Mouse (Mus musculus): ENCODE measurements around the gene Atp1b1.

Gene Atp1b1

DNA sequence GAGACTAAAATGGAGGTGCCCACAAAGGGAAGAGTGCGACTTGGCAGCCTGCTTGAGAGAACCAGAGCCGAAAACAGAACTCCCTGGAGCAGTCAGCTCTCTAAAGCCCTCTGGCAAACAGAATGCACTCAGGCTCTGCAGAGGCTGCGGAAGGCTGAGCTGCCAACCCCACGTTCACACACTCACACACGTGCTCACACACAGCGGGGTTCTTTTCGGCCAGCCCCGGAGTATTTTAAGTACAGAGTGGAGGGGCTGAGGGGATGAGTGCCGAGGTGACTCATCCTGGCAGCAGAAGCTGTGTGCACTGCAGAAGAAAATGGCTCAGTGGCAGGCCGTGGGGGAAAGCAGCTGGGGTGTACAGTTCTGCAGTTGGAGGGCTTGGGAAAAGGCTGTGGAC lies 3.6 kb upstream of the Atp1b1 start:
- DNase-seq, result no peak

DNA sequence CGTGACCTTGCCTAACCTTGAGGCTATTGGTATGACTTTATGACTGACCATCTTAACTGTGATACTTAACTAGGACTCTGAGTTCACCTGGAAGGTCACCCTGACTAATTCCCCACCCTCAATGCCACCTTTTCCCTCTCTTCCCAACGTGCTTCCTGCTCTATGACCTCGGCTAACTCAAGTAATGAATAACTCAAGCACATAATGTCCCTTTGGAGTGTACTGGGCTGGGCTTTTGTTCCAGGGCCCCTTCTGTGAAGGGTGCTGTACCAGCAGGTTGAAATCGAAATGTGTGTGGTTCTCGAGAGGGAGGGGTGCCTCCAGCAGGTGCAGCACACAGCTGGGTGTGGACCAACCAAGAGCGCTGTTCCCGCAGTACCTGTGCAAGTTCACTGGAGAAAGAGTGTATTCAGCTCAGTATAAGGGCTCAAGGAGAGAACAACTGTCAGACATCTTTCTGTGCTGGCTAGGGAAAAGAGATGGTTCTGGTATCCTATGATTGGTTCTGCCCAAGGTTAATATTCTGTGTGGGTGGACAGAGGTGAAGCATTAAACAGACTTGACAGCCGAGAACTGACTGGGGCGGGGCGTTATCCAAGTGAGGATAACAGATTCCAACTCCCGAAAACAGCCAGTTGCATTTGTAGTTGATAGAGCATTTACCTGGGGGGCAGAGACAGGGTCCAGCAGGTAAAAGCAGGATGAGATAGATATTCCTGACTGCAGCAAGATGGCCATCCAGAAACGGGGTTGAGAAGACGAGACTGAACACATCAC lies 3.0 kb upstream of the Atp1b1 start:
- DNase-seq, result no peak

DNA sequence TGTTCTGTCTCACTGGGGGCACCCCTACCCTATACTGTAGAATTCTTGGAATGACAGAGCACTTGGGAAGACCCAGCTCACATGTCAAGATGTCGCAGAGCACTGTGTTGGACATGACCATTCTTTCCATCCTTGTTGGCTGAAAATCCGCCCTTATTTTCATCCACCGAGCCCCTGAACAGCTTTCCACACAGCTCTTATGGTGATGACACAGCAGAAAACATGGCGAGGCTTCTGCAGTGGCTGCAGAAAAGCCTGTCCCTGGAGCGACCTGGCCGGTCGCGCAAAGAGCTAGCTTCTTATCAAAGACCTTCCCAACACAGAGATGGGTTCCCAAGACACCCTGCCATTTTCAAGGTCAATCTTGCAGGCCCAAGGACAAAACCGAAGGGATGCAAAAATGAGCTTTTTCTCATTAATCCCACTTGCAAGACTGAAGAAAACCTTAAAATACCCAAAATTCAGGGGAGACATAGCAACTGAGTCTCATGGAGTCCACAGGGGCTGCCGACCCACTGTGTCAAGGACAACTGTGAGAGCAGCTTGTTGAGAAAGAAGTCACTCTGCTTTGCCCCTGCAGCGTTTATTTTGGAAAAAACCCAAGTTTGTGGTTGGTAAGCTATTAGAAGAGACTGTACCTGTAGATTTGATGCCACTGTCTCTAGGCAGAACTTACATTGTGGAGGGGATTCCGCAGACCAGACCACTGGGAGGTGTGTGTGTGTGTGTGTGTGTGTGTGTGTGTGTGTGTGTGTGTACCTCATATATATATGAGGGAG lies 1.2 kb upstream of the Atp1b1 start:
- DNase-seq, result no peak

DNA sequence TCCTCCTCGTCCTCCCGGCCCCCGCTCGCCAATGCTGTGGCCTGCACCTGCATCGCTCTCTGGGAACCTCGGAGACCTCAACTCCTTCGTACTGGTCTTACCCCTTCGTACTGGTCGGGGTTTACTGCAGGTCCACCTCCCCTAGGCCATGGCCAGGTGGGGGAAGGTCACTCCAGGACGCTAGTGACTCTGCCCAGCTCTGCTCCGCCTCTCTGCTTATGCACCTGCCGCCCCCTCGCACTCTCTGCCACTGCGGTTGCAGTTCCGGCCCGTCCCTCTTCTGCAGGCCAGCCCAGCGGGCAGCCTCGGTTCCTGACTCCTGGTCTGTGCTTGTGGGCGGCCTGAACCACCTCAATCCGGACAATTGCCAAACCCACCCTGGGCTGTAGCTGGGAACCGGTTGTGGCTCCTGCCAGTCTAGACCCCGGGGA lies 481 bp upstream of the Atp1b1 start:
- DNase-seq, result peak; percentile 57

DNA sequence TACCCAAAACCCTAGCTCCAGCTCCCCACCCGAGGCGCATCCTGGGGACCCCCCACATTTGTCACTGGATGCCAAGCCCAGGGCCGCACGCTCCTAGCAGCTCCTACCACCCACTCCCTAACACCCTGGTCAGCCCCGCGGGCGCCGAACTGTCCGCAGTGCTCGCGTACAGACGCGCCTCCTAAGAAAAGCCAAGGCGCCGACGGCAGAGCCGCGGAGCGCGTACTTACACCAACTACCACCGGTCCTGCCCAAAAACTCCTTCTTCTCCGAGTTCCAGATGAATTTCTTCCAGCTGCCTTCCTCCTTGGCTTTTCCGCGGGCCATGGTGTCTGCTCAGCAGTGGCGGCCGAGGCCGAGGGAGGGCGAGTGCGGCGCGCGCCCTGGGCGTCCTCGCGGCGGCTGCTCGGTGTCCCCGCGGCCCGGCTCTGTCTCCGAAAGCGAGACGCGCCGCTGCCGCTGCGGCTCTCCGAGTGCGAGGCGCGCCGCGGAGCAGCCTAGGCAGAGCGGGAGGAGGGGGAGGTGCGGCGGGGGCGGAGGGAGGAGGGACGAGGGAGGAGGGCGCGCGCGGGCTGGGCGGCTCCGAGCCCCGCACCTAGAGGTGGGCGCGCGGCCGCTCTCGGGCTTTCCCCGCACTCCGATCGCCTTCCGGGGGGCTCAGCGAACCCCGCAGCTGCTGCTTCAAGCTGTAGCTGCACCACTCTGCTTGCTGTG lies 467 bp downstream of the Atp1b1 start:
- peak; percentile 64 for DNase-seq

DNA sequence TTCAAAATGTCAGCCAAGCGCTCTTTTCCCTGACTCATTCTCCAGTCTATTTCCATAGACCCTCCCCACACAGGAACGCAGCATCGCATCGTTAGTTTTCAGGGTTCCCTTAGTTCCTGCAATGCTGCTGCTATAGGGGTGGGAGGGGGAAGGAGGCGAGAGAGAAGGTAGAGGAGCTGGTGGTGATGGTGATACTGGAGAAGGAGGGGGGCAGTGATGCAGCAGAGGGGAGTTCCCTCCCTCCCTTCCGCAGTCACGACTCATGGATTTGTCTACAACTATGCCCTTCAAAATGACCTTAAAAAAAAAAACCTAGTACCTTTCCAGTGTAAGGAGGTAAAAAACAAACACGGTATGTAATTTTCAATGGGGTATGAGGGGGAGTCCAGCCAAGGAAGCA lies 1.4 kb downstream of the Atp1b1 start:
- no peak for DNase-seq

DNA sequence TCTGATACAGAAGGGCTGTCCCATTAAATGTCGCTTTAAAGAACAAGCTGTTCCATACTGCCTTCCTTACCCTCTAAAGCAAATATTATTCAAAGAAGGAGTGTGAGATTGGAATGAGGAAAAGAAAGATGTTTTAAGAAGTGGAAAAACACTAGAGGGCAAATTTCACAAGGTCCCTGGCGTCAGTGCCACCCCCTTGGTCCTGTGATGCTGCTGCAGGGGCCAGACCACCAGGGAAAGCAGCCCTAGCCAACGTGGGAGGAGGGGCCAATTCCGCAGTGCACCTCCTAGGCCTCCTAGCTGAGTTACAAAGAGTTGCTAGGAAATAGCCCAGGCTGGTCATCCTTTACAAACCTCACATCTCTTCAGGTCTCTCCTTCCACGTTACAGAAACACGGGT lies 2.1 kb downstream of the Atp1b1 start:
- DNase-seq, result no peak

DNA sequence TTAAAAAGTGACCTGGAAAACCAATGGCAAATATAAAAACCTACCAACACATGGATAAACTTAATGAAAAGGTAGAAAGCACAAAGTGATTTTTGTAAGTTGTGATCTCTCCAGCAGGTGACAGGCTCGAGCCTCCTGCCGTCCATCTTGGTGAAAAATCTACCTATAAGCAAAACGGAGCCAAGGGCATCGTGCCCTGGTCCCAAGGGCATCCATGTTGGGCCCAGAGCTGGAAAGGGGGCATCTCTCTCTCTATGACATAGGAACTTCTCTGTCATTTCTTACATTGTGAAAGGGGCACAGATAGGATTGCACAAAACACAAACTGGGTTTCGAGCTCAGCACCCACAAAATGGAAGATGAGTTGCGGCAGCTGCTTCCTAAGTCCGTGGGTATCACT lies 2.5 kb downstream of the Atp1b1 start:
- no peak for DNase-seq

DNA sequence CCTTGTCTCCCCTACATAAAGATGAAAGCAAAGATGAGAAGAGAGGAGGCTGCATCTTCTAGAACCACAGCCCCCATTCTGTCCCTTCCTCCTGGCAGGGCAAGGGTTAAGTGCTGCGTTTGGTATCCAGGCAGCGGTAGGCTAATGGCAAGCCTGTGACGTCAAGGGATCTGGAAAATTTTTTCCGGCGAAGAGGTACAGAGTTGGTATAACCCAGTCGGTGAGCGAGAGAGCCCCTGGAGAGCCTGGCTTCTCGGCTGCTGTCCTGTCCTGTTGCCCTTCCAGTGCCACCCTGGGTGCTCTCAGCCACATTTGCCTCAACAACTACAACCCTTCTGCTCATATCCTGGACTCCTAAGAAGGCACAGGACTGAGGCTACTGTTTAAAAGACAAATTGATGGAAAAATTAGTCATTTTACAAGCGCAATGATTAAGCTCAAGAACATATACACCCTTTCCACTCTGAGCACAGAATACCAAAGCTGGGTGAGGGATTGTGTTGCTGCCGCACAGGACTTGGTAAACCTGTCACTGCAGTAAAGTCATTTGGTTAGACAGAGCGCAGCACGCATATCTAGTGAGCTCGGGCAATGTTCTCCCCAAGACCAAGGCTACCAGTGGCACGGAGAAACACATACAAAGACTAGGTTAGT lies 3.3 kb downstream of the Atp1b1 start:
- no peak for DNase-seq

DNA sequence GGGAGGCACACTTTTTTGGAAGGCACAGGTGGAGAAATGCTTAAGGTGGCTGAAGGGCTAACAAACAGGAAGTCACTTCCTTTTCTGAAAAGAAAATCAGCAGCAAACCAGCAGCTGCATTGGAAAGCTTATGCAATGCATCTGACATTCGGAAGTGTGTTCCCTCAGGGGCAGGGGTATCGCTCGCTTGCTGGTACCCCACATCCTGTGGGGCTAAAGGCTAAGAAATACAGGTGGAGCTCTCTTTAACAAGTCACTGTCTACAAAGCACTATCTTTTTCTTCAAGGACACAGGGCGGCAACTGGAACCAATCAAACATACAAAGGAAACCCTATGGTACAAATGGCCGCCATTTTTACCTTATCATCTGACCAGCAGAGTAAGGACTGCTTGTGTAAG lies 4.4 kb downstream of the Atp1b1 start:
- no peak for DNase-seq

DNA sequence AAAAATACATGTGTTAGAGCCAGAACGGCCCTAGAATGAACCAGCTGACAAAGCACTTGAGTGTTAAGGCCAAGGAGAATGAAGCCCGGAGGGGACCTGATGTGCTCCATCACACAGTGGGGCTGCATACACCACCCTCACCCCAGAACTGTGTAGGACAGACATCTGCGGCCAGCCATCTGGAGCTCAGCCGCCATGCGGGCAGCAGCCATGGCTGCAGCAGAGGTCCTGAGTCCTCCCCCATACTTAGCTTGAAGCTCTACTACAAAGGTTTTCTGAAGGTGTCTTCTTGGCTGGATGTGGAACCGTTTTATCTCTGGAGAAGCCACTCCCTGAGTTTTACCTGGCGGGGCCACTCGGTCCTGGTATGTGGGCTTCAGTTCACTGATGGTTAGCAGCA lies 5.0 kb downstream of the Atp1b1 start:
- no peak for DNase-seq

DNA sequence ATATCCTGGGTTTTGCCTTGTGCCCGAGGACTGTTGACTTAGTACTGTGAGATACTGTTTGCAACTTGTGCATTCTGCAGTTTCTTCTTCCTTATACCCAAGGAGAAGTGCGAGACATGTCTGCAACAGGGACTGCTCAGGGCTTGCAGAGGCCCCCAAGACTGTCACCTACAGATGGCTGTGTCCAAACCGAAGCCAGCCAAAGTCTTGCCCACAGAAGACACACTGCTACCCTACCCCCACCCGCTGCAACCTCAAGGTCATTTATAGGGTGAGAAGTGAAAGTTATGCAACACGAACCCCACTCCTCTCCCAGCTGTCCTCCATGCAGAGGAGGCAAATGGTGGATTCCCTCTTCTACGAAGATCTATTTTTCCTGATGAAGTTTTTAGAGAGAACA lies 5.6 kb downstream of the Atp1b1 start:
- DNase-seq, result no peak

DNA sequence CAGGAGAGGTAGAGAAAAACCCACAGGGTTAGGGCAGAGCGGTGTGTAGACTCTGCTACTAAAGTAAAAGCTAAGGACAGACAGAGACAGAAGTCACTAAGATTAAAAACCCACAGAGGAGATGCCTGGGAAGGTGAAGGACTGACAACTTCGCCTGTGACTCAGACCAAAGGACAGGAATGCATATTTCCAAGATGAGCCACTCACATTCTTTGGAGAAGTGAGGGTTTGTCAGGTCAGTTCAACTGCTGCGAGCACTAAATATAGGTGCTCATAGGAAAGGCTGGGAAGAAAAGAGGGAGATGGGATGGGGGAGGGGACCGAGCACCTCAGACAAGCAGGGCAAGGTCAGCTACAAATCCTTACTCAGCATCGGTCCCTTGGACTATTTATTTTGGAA lies 6.8 kb downstream of the Atp1b1 start:
- no peak for DNase-seq

DNA sequence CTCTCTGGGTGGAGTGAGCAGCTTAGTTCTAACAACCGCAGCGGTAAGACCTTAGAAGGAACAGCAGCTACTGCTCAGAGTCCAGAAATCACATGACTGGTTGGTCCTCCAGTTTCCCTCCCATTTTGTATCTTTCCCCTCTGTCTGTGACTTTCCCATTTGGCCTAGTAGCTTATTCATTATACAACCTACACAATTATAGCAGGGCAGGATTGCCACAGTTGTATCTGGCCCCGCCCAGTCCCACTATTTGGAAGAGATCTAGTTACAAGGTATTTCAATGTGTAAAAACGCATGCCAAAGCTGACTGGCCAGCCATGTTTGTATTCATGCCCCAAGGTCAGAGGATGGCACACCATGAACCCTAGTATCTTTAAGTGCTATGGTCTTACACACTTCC lies 7.5 kb downstream of the Atp1b1 start:
- no peak for DNase-seq

DNA sequence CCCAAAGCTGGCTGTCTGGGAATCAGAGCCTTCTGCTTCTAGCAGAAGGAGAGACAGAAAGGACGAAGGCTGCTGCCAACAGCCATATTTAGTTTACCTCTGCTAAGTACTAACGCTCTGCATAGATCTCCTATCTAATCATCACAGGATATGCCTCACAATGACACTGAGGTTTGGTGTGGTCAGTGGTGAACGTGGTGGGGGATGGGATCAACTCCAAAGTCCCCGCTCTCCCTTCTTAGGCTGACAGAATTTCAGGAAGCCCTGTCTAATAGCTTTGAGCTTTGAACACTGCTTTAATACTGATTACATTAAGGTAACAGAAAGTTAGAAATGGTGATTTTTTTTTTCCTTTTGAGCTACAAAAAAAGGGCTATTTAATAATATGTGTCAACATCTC lies 7.9 kb downstream of the Atp1b1 start:
- no peak for DNase-seq

DNA sequence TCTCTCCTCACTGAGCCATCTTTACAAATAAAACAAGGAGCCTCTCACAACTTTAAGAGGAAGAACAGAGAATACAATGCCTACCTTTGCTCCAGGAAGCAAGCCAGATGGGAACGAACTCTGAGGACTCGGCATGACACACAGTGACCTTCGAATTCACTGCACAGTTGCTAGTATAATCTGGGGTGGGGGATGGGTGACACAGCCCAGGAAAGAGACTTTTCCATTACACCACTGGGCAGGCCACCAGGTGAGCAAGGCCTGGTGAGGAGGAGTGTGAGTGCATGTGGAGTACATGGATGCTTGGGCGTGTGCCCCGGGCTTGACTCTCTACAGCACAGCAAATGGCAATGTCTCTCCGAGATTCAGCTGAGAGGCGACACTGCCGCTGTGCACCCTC lies 8.5 kb downstream of the Atp1b1 start:
- DNase-seq, result no peak

DNA sequence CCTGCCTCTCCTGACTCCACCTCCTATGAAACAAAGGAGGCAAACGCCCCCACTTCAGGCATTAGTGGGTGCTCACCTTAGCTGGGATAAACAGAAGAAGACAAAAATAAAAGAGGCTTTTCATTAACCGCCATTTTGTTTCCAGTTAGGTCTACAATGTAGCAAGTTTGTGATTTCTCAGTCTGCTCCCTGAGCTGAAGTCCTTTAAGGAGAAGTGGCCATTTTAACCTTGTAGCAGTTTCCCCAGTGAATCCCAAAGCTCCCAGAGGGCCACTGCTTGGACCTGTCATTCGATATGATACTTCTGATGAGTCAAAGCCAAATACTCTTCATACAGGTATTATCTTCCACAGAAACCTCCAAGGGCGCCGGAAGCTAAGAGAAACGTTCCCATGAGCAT lies 10.6 kb downstream of the Atp1b1 start:
- no peak for DNase-seq

DNA sequence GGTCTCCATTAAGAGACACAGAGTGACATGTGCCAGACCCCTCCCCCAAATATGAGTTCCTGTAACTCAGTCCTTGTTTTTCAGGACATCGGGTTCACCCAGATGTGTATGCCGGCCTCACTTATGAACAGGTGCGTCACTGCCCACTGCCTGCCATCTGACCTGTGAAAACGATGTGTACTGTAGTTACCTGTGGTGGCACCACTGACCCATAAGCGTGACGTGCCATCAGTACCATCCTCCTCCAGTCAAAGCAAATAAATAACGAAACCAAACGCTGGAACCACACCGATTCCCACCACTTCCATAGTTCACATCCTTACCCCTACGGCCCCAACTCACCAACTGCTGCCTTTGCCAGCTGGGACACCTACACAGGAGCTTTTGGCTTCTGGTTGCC lies 11.6 kb downstream of the Atp1b1 start:
- DNase-seq, result no peak

DNA sequence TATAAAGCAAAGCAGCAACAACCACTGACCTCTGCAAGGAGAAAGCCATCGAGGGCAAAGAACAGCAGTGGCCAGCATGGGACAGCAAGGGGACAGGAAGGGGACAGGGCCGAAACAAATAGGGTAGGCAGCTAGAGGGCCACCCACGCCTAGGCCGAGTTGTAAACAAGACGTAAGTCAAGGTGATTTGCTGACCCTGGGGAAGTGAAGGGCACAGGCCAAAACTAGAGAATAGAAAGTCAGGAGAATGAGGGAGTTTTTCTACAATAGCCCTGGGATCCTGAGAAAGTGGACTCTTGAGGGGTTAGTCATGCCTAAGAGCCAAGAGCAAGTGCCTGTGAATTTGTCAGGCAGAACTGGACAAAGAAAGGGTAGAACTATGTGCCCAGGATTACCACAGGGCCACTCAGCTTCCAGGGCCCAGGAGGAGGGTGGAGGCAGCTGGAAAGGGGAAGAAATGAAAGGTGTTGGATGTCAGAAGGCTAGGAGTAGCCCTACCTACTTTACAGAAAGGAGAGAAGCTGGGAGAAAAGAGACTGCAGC lies 12.5 kb downstream of the Atp1b1 start:
- DNase-seq, result no peak

DNA sequence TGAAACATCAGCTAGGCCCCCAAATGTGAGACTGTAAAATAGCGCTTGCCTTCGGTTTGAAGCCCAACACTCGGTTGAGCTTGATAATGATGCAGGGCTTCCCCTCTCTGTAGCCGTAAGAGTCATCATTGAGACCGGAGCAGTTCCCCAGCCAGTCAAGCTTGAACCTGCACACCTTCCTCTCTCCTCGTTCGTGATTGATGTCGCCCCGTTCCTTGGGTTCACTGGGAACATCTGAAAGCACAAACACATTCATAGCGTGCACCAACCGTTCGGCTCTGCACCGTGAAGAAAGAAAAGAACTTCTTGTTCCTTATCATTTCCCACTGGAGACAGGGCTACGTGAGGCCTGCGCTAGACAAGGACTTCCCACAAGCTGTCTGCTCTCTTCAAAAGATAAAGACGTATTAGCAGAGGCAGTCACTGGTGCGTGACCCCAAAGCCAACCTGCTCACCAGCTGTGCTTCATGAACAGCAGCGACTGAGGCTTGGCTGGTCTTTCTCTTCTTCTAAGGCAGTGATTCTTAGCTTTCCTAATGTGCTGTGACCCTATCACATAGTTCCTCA lies 16.7 kb downstream of the Atp1b1 start:
- no peak for DNase-seq

DNA sequence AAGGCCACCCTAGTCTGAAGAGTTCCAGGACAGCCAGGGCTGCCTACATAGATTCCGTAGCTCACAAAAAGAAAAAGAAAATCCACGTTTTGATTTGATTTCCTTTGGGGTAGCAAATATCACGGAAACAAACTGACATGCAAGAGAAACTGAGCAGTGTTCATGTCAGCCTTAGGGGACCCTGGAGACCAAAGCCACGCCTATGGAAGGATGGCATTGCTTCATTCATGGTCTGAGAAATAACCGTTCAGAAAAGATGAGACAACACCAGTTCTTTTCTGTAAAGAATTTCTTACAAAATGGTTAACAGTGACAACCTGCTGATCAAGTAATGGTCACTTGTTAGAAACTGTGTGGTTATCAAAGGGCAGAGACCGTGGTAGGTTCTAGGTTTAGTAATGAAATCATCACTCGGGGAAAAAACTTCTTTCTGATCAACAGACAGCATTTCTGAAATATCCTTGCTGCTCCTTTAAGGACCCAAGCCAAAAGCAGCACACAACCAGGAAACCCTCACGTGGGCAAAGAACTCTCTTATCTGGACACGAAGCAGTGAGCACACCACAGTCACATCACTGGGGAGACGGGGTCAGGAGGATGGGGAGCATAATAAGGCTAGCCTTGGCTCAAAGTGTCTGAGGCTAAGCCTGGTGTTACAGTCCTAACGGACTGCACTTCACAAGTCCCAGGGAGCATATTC lies 17.3 kb downstream of the Atp1b1 start:
- no peak for DNase-seq

DNA sequence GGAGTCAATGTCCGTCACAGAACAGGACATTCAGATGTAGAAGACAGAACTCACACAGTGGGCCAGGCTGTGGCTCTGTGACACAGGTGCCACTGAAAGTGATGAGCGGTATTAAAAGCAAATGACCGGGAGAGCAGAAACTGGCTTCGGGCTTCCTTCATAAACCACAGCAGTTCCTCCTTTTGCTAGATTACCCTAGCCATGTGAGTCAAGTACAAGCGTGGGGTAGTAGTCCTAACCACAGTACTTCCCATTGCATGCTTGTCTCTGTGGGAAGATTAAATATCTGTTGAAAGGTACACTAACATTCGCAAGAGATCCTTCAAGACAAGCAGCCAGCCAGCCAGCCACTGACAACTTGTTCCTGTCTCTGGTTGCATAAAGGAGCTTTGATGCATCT lies 17.9 kb downstream of the Atp1b1 start:
- DNase-seq, result no peak
